Mouse (Mus musculus) C2C12 (cell line): Measurements from ENCODE around the gene Selenoh. TPM values are rescaled to one million over a fixed set of nuclear protein-coding genes. Genes with fewer than 3 reads are reported as not detected.
A peak's percentile ranks its signal among the peaks of the same experiment; 100 is the strongest.

Experiments used
- H3K27me3 ChIP-seq: one replicate; pipeline ENCODE4 v1.6.1; 2011; ENCODE audit not compliant: control insufficient read depth, insufficient read depth, insufficient read length
- H3K36me3 ChIP-seq: one replicate; pipeline ENCODE4 v1.6.1; 2011; ENCODE audit not compliant: control insufficient read depth, insufficient read depth
- H3K4me3 ChIP-seq: one replicate; pipeline ENCODE4 v1.5.1; 2011; ENCODE audit warnings: mild to moderate bottlenecking, control low read depth; ENCODE audit not compliant: poor library complexity, insufficient read depth, severe bottlenecking
- H3K79me2 ChIP-seq: one replicate; pipeline ENCODE4 v1.6.1; 2011; ENCODE audit not compliant: control insufficient read depth, insufficient read depth
- H3K79me3 ChIP-seq: one replicate; pipeline ENCODE4 v1.6.1; 2011; ENCODE audit warnings: low read depth, control low read depth
- H3ac ChIP-seq: one replicate; pipeline ENCODE3; 2011; ENCODE audit warnings: low read depth; ENCODE audit not compliant: control insufficient read depth, insufficient read length
- CEBPB ChIP-seq: IDR thresholded peaks from one replicate; pipeline ENCODE4 v1.6.1; 2011; ENCODE audit warnings: low read depth, mild to moderate bottlenecking, control low read depth, moderate library complexity
- CTCF ChIP-seq: IDR thresholded peaks from one replicate; pipeline ENCODE4 v1.5.1; 2011; ENCODE audit not compliant: control insufficient read depth, insufficient read depth, insufficient read length
- FOSL1 ChIP-seq: IDR thresholded peaks from one replicate; pipeline ENCODE4 v1.8.0; 2011; ENCODE audit warnings: mild to moderate bottlenecking, low read length; ENCODE audit not compliant: poor library complexity, insufficient read depth, severe bottlenecking
- MAX ChIP-seq: IDR thresholded peaks from one replicate; pipeline ENCODE4 v1.6.1; 2011; ENCODE audit warnings: mild to moderate bottlenecking, control low read depth
- MYOD1 ChIP-seq: IDR thresholded peaks from one replicate; pipeline ENCODE4 v1.6.1; 2011; ENCODE audit warnings: low read depth; ENCODE audit not compliant: control insufficient read depth, insufficient read length
- MYOG ChIP-seq: IDR thresholded peaks from one replicate; pipeline ENCODE4 v1.6.1; 2011; ENCODE audit not compliant: control insufficient read depth, insufficient read length; ENCODE audit errors: extremely low read depth
- USF1 ChIP-seq: IDR thresholded peaks from one replicate; pipeline ENCODE4 v1.6.1; 2011; ENCODE audit warnings: low read depth, mild to moderate bottlenecking, control low read depth, moderate library complexity
- long read RNA-seq, 2 experiments: library from polyadenylated mRNA; unstranded; transcript quantifications; one replicate each; pipeline ENCODE4 v2.0.0; 2019 to 2020
- polyA plus RNA-seq: library from polyadenylated mRNA; unstranded; fragments of >200 nt; fragmentation: generic; extraction: Trizol; gene quantifications from one replicate; pipeline ENCODE4 v1.2.1, GENCODE M21; 2012; ENCODE audit warnings: missing spikeins

Selenoh gene
- 355 TPM for polyA plus RNA-seq
- long read RNA-seq, experiment 1, transcript Selenoh-203 (4 exons, 747 nt) = major isoform, 130 of 169 reads
- long read RNA-seq, experiment 1, transcript Selenoh-202 (4 exons, 654 nt) = minor isoform, 29 of 169 reads
- long read RNA-seq, experiment 1, partial matches to known transcripts = 5 of 169 reads
- long read RNA-seq, experiment 1, other reads (novel, unspliced or antisense) = 3 of 169 reads
- long read RNA-seq, experiment 2, transcript Selenoh-203 (4 exons, 747 nt) = major isoform, 32 of 36 reads
- long read RNA-seq, experiment 2, partial matches to known transcripts = 0 of 36 reads
- long read RNA-seq, experiment 2, other reads (novel, unspliced or antisense) = 0 of 36 reads

DNA sequence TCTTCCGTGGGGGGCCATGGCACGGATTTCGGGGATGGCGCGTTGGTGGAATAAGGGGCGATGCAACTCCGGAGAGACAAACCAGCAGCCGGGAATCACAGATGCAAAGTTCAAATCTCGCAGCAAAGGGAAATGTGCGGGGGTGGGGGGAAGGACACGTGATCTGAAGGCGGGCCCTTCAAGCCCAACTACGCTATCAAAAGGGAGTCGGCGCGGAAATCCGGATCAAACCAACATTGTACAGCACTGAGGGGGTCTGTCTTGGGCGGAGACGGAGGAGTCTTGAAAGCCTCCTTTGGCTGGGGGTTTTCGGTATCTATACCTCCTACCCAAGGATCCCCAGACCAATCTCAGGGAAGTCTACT, at the start of gene Selenoh:
Gene Selenoh (minus strand): TSS at position 202 of the 365 bp plus-strand sequence.
- peaks cover 32% of the 10 kb centered on the region for H3K79me2 ChIP-seq
- H3K36me3 ChIP-seq = peaks cover 53% of the 10 kb centered on the region
- H3ac ChIP-seq = peak within 1 kb of the TSS; percentile 81
- TF ChIP-seq MYOD1 = no peak
- peak; percentile 99 for TF ChIP-seq USF1
- peak within 1 kb of the TSS; percentile 99 for H3K4me3 ChIP-seq
- peaks cover 19% of the 10 kb centered on the region for H3K79me3 ChIP-seq
- H3K27me3 ChIP-seq = no peaks in the 10 kb centered on the region

- Histone ChIP-seq H3ac (no peak overlapping the region), H3K79me2 (peaks cover 24% of the 10 kb centered on the region), H3K27me3 (no peaks in the 10 kb centered on the region), H3K4me3 (no peak overlapping the region), H3K79me3 (peaks cover 26% of the 10 kb centered on the region), H3K36me3 (peaks cover 15% of the 10 kb centered on the region)
- TF ChIP-seq MYOD1 = no peak
- no peak for TF ChIP-seq USF1
- TF ChIP-seq FOSL1 = no peak
- TF ChIP-seq MAX = no peak
- TF ChIP-seq CTCF = no peak
- TF ChIP-seq CEBPB = no peak
- TF ChIP-seq MYOG = no peak
These were observed 46.8 kb upstream of the Selenoh start for GRCm38 (mm10) chr2:84717357-84717756.

DNA sequence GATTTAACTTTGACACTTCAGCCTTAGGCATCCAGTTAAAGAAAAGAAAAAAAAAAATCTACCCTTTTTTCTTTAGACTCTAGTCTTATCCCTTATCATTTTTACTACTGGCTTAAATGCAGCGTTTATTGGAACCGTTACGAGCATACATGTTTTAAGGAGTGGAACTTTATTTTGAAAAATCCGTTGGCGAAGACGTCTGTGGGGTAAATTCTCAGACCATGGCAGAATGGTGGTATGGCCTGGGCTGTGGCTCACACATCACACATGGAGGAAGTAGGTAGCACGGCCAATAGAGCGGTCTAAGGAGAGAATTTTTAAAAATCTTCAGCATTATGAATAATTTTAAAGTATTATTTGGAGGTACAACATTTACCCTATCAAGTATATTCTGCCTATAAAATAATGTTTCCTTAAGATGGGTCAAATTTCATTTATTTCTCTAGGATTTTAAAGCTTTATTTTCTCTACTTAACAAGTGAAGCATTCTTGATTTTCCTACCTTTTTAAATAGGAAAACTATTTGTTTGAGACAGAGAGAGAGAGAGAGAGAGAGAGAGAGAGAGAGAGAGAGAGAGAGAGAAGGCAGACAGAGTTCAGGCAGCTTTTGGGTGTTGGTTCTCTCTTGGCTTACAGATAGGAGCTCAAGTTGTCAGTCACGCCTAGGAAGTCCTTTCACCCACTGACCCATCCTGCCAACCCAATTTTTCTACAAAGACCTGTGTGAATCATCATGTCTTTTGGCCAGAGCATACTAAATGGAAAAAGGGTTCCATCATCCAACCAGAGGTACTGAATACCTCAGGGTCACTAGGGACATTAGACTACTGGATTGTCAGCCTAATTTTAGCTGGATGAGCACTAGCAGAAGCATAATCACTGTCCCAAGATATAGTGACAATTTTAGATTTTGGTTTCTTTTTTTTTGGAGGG, 46.1 kb upstream of the Selenoh start:
- peaks cover 8% of the 10 kb centered on the region for H3K36me3 ChIP-seq
- no peaks in the 10 kb centered on the region for H3K27me3 ChIP-seq
- peak overlapping the region; percentile 93 for H3K4me3 ChIP-seq
- TF ChIP-seq CEBPB (no peak), USF1 (no peak), MAX (no peak), MYOG (no peak), CTCF (no peak), MYOD1 (no peak), FOSL1 (no peak)
- peaks cover 32% of the 10 kb centered on the region for H3K79me3 ChIP-seq
- peaks cover 30% of the 10 kb centered on the region for H3K79me2 ChIP-seq
- peak overlapping the region; percentile 86 for H3ac ChIP-seq

GRCm38 (mm10) chr2:84715562-84716361, 45.2 kb upstream of the Selenoh start:
- Histone ChIP-seq H3K27me3 (no peaks in the 10 kb centered on the region), H3K79me2 (peaks cover 39% of the 10 kb centered on the region), H3K79me3 (peaks cover 39% of the 10 kb centered on the region), H3ac (peak overlapping the region; percentile 86), H3K36me3 (peaks cover 9% of the 10 kb centered on the region), H3K4me3 (peak overlapping the region; percentile 93)
- TF ChIP-seq FOSL1 (no peak), MAX (peak; percentile 58)

DNA sequence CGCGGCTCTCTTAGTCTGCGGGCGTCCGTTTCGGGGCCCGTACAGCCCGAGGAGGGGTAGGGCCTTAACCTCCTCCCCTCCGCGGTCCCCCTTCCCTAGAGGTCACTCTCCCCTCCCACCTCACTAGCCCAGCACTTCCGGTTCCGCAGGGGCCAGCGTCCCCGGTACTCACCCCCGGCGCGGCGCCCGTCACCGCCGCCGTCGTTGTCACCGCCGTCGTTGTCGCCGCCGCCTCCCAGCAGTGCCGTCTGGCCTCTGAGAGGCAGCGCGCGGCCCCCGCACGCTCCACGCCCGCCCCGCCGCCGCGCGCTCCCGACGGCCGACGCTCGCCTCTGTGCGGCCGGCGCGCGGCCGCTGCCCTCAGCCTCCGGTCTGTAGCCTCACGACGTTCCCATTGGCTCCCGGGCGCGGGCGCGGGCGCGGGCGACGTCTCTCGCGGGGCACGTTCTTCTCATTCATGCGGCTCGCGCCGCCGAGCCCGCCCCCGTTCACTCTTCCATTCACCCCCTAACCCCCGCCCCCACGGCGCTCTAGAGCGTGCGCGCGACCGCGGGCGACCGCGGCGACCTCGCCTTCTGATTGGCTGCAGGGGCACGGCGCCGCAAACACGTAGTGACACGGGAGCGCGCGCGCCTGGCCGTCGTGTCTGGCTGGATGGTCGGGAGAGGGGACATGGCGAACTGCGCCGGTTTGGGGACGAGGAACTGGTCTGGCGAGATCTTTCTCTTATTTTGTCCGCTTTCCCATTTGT, 44.4 kb upstream of the Selenoh start, which contains the start of gene Zdhhc5:
Gene Zdhhc5 (minus strand): TSS at position 370 of the 751 bp plus-strand sequence.
- peak within 1 kb of the TSS; percentile 93 for H3K4me3 ChIP-seq
- peaks cover 47% of the 10 kb centered on the region for H3K79me2 ChIP-seq
- H3K27me3 ChIP-seq = no peaks in the 10 kb centered on the region
- H3K36me3 ChIP-seq = peaks cover 16% of the 10 kb centered on the region
- H3ac ChIP-seq = peak within 1 kb of the TSS; percentile 88
- peak; percentile 34 for TF ChIP-seq MAX
- TF ChIP-seq MYOG = no peak
- peaks cover 45% of the 10 kb centered on the region for H3K79me3 ChIP-seq
